Mouse (Mus musculus): ENCODE results near the gene Nrcam.

The Nrcam gene

DNA sequence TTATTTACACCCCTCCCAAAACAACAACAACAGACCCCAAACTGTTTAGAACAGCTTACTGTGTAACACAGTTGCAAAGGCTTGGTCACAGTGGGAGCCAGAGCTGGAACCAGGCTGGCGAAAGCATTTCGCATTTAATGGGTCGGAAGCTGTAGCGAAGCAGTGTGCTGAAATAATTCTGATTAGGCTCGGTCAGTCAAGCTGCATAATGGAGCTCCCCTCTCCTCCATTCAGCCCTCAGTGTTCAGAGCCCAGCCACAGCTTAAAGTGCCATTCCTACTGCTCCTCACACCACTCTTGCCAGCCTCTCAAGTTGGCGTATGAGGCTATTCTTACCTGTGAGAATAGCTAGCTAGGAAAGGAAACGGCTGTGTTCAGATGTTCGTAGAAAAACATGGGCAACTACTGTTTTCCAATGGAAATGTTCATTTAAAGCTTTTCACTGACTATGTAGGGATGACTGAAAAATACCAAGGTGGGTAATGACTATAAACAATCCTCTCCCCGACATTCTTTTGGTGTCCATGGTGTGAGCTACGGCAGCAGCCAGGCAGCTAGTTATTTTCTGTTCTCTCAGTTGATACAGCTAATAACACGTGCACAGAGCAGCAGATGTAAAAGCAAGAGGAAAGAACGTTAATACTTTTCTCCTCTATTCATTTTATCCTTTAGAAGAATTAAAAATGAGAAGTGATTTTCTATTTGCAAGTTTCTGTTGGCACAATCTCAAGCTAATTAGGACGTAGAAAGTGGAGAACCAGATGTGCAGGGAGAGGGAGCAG is 108.6 kb downstream of the Nrcam start:
- in situ Hi-C loops (cut with MseI, MboI), result no loop called here

GRCm38 (mm10) chr12:44438884-44439283 is 110.2 kb downstream of the Nrcam start:
- in situ Hi-C loops (cut with MseI, MboI), result no loop called here

- in situ Hi-C loops (cut with MseI, MboI), result no loop called here
Measured at GRCm38 (mm10) chr12:44440230-44440629, 111.5 kb downstream of the Nrcam start.

- in situ Hi-C loops (cut with MseI, MboI), result no loop called here
Measured at GRCm38 (mm10) chr12:44450930-44451329, 122.2 kb downstream of the Nrcam start.

- in situ Hi-C loops (cut with MseI, MboI), result no loop called here
Measured at GRCm38 (mm10) chr12:44451742-44452141, 123.1 kb downstream of the Nrcam start.

GRCm38 (mm10) chr12:44453791-44454190 is 125.1 kb downstream of the Nrcam start:
- in situ Hi-C loops (cut with MseI, MboI), result no loop called here

DNA sequence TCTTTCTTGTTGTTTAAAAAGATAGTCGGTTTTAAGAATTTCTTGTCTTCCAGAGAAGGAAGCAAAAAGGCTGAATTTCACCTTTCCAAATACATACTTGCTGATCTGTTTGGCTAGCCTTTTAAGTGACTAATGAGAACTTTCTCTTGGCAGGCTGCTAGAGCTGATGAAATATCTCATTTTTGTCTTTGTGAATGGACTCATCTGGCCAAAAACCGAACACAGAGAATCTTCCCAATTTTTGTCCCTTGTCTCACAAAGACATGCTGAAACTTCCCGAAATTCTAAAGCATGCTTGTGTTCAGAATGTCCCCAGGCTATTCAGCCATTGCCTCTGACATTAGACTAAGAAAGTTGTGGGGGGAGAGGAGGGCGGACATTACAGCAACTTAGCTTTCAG is 129.3 kb downstream of the Nrcam start:
- in situ Hi-C loops (cut with MseI, MboI), result no loop called here

GRCm38 (mm10) chr12:44462436-44462835 is 133.8 kb downstream of the Nrcam start:
- in situ Hi-C loops (cut with MseI, MboI), result no loop called here

- in situ Hi-C loops (cut with MseI, MboI), result no loop called here
Measured at GRCm38 (mm10) chr12:44462976-44463375, 134.3 kb downstream of the Nrcam start.

DNA sequence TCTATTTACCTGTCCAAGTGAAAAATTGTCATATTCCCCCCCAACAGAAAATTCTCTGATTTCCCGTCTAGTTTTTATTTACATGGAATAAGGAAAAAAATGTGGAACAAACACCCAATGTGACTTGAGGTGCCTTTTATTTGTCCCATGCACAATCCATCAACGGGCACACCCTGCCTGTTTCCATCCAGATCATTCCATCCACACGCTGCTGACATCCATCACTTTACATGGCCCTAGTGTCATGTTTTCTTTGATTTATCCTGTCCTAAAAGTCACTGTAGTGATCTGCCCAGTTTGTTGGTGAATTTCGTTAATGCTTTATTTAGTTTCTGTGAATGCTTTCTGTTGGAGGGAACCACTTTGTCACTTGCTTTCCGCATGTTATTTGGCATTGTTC is 142.4 kb downstream of the Nrcam start:
- in situ Hi-C loops (cut with MseI, MboI), result no loop called here

DNA sequence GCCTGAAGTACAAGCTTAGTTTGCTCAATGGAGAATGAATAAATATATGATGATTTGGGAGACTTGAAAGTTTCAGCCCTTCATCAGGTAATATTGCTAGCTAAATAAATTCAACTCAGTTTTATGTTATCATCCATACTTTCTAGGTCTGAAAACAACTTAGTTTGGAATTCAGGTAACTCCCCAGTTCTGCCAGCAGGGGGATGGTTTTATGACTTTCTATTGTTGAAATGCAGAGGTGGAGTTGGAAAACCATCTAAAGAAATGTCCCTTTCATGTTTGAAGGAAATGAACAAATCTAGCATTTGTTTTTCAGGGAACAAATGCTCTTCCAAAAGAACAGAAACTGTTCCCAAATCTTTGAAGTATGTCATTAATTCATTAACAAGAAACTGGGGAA is 146.7 kb downstream of the Nrcam start:
- in situ Hi-C loops (cut with MseI, MboI), result no loop called here

DNA sequence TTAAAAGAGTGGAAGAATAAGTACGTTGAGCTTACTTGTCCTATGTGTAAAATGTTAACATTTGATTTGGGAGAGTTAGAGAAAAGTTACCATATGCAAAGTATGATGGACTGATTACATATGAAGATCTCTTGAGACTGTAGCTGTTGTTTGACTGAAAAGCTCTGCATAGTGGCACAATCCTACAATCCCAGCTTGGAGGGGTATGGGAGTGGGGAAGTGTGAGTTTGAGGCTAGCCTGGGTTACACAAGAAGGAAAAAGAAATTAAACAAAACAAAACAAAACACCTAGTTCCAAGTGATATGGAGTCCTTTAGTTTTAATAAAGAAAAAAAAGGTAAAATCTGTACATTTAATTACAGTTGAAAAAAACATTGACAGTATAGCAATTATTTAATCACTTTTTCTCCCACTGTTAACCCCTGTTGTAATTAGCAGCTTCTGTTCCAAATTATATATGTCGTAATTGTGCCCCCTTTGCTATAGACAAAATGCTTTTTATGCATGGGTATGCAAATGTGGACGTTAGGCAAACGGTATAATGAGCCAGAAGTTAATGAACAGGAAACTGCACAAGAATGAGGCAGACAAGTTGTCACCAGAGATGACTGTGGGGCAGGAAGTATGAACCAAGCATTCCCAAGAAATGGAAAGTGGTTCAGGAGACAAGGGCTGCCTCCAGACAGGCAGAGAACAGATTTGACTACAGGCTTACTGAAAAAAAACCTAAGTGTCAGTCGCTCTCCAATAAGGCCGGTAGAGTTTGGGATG is 150.8 kb downstream of the Nrcam start:
- in situ Hi-C loops (cut with MseI, MboI), result no loop called here

- in situ Hi-C loops (cut with MseI, MboI), result no loop called here
Measured at GRCm38 (mm10) chr12:44480031-44480419, 151.3 kb downstream of the Nrcam start.

DNA sequence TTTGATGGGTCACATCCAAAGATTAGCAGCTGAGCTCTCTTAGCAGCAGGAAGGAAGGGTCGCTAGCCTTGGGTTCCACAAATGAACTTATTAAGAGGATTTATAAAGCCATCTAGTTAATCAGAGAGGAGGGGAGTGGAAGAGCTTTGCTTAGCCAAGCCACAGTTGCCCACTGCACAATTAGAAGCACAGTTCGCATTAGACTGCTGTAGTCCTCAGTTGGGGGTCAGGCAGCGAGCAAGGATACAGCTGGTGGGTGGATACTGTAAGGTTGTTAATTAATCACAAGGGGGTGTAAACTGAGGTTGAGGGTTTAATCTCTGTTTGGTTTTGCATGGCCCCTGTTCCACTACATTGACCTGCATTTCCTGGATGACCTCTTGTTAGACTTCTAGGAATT is 152.7 kb downstream of the Nrcam start:
- in situ Hi-C loops (cut with MseI, MboI), result no loop called here

GRCm38 (mm10) chr12:44492759-44493479 is 164.2 kb downstream of the Nrcam start:
- in situ Hi-C loops (cut with MseI, MboI), result no loop called here

- in situ Hi-C loops (cut with MseI, MboI), result no loop called here
Measured at GRCm38 (mm10) chr12:44497762-44498161, 169.1 kb downstream of the Nrcam start.

- in situ Hi-C loops (cut with MseI, MboI), result no loop called here
Measured at GRCm38 (mm10) chr12:44498872-44499271, 170.2 kb downstream of the Nrcam start.

GRCm38 (mm10) chr12:44501807-44502487 is 173.3 kb downstream of the Nrcam start:
- in situ Hi-C loops (cut with MseI, MboI), result no loop called here

DNA sequence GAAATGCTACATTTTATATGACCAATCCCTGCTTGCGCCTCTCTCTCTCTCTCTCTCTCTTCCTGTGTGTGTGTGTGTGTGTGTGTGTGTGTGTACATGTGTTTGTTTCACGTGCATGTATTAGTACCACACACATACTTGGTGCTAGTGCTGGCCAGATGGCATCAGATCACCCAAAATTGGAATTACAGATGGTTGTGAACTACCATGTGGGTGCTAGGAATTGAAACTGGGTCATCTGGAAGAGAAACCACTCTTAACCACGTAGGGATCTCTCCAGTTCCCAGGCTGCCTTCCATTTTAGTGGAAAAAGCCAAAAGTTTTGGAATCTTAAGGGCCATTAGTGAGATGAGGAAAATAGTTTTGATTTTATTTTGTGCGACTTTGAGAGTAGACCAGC is 175.1 kb downstream of the Nrcam start:
- in situ Hi-C loops (cut with MseI, MboI), result no loop called here

DNA sequence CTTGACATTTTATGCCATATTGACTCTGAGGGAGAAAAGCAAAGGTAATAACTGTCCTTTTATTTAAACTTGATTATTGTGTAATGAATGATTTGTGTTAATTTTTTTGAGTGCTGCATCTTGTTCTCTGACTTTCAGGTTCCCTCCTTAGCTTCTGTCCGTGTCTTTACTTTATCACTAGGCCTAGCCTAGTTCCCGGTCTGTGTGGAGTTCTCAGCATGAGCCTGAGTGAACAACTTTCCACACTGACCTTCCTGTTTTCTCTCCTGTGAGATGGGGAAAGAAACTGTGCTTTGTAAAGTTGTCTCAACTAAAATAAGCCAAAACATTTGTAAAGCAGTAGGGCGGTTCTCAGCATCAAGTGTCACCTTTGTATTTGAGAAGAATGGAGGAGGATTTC is 179.9 kb downstream of the Nrcam start:
- in situ Hi-C loops (cut with MseI, MboI), result no loop called here

DNA sequence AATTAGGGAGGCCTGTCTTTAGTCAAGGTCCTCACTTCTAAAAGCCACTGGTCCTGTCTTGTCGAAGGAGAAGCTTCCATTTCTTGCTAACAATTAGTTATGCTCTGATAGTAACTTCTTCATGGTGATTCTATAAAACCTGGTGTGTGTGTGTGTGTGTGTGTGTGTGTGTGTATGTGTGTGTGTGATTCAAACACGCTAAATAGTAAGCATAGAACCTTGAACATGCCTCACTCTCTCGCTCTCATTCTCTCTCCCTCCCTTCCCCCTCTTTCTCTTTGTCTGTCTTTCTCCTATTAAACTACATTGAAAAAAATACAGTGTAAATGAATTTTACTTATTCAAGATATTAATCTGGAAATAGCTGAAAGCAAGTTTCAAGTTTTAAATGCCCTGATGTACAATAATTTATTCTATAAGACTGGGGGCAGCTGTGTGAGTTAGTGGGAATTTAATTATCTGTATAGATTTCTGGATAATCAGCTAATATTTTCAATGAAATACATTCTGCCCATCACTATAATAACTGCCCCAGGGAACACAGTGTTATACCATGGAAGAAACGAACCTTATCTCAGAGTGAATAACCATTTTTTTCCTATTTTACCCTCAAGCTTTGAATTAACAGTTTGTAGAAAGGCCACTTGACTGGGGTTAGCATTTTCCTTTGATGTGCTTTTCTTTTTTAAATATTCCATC is 180.9 kb downstream of the Nrcam start:
- in situ Hi-C loops (cut with MseI, MboI), result no loop called here

Measured in mouse trophoblast stem cell (cell line).